Mouse (Mus musculus): ENCODE results near the gene Gh.

- TF ChIP-seq FLI1 (IDR thresholded peaks at IDR 0.05; ENCODE audit: low read length) (no peak), GATA1 (IDR thresholded peaks at IDR 0.05; ENCODE audit: borderline replicate concordance, low read length) (no peak)
Observed at GRCm38 (mm10) chr11:106290376-106290775, 11.3 kb downstream of the Gh start.

All from megakaryocyte, embryonic 14.5 days (primary cell).